Mouse (Mus musculus): ENCODE data around the gene Map4k1. TPM values are rescaled to one million over a fixed set of nuclear protein-coding genes. Genes with fewer than 3 reads are reported as not detected.

Map4k1 gene
- polyA plus RNA-seq, 1 experiment from 2014 or later = 10.3 TPM

DNA sequence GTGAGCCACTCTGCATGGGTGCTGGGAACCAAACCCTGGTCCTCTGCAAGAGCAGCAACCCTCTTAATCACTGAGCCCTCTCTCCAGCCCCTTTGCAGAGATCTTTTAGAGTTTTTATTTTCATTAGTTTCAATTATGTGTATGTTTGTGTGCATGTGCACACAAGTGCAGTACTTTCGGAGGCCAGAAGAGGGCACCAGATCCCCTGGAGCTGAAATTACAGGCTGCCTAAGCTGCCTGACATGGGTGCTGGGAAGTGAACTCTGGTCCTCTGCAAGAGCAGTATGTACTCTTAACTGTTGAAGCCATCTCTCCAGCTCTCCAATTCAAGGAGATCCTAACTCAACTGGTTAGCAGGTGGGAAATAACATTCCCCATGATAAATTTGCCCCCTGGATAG lies 33.1 kb downstream of the Map4k1 start:
- 93% methylated on average over 1 of the region's 1 CpGs for WGBS
- no peak overlapping the region for H3K4me2 ChIP-seq
- ATAC-seq (ENCODE audit: low FRiP score) = no peak
- H3K4me3 ChIP-seq (replicated peaks) = no peak overlapping the region
- no peaks in the 10 kb centered on the region for H3K36me3 ChIP-seq
- H3K27me3 ChIP-seq (replicated peaks) = peaks cover 31% of the 10 kb centered on the region
- peaks cover 5% of the 10 kb centered on the region; the same call in 1 of the 2 replicates for H3K9me3 ChIP-seq (replicated peaks)
- peaks cover 8% of the 10 kb centered on the region for H3K4me1 ChIP-seq
- H3K9ac ChIP-seq (replicated peaks) = no peak overlapping the region
- no peak overlapping the region for H3K27ac ChIP-seq (replicated peaks)

DNA sequence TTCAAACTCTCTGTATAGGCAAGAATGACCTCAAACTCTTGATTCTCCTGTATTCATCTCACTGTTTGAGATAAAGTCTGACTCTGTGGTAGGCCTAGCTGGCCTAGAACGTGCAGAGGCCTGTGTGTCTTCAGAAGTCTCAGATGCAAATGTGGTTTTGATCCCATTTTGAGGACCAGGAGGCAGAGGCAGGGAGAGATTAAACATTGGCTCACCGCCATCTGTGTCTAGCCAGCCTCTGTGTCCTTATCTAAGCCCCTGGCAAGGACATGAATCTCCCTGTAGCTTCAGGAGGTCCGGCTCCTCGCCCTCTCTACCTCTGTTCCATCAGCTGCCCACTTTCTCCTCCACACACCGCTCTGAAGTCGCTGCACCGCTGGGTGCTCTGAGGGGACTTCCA lies 34.6 kb downstream of the Map4k1 start:
- Histone ChIP-seq H3K4me1 (peaks cover 9% of the 10 kb centered on the region), H3K9ac (replicated peaks) (no peak overlapping the region), H3K9me3 (replicated peaks) (peaks cover 5% of the 10 kb centered on the region; the same call in 1 of the 2 replicates), H3K27me3 (replicated peaks) (peaks cover 43% of the 10 kb centered on the region), H3K36me3 (no peaks in the 10 kb centered on the region), H3K4me2 (no peak overlapping the region), H3K4me3 (replicated peaks) (no peak overlapping the region), H3K27ac (replicated peaks) (no peak overlapping the region)
- ATAC-seq (ENCODE audit: low FRiP score) = no peak
- 79% methylated on average over 7 of the region's 7 CpGs for WGBS

DNA sequence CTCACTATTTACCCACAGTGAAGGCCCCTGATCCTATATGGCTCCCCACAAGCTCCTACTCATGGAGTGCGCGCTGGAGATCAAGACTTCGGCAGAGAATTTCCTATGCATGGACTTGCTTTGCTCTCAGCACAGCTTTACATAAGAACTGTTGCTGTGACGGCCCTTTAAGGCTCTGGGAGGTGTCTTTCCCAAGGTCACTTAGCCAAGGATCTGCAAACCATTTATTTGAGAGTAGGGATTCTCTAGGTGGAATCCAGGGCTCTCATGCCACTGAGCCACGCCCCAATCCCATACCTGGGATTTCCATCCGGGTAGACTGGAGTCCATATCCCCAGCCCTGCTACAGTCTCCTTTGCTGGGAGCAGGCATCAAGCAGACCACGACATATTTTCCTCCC lies 35.4 kb downstream of the Map4k1 start:
- WGBS = 89% methylated on average over 7 of the region's 7 CpGs
- H3K27me3 ChIP-seq (replicated peaks) = peaks cover 43% of the 10 kb centered on the region
- ATAC-seq (ENCODE audit: low FRiP score) = no peak

DNA sequence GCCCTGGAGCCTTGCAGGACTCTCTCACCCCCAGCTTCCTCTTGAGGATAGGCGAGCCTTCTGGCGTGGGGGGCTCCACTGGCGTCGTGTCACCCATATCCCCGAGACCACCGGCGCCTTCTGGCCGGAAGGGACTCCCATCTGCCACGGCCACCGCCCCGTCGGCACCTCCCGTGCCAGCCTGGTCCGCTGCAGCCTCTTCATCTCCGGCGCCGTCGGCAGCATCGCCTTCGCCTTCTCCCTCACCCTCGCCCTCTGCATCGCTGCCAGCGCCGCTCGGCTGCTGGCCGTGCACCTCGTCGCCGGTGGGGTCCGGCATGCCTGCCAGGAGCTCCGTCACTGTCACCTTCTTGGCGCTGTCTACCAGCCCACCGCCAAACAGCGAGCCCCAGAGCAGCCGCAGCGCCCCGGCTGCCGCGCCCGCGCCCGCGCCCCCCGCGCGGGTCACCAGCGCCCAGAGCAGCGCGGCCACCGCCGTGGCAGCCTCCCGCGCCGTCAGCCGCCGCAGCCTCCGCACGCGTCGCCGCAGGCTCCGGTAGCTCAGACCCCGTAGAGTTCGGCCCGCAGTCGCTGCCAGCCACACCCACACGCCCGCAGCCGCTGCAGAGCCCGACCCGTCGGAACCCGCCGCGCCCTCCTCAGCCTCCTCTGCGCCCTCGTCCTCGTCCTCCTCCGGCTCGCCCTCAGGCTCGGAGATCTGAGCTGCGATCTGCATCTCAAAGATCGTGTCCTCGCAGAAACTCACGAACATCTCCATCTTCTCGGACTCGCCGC lies 37.8 kb downstream of the Map4k1 start:
- ATAC-seq (ENCODE audit: low FRiP score) = no peak; the same call in 1 of the 2 replicates
- H3K27me3 ChIP-seq (replicated peaks) = peaks cover 43% of the 10 kb centered on the region

More for the DNA sequence above, 35.4 kb downstream of the Map4k1 start:
- no peak overlapping the region for H3K27ac ChIP-seq (replicated peaks)
- peaks cover 5% of the 10 kb centered on the region; the same call in 1 of the 2 replicates for H3K9me3 ChIP-seq (replicated peaks)
- H3K36me3 ChIP-seq = no peaks in the 10 kb centered on the region
- no peak overlapping the region for H3K4me3 ChIP-seq (replicated peaks)
- no peak overlapping the region for H3K9ac ChIP-seq (replicated peaks)
- H3K4me1 ChIP-seq = peaks cover 9% of the 10 kb centered on the region
- H3K4me2 ChIP-seq = no peak overlapping the region

DNA sequence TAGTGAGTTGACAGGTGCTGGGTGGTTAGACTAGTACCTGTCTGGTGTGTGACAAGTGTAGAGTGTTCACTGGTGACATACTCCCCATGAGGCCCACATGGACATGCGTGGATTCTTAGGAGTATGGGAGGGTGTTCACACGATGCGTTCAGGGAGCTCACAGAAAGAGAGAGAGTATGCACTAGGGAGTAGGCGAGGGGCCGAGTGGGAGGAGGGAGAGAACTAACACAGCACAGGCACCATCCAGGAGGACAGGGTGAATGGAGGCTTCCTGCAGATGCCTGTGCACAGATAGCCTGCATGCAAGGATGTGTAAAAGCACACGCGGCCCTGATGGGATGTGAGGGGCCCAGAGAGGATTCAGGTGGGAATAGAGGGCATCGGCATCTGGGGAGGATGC lies 40.6 kb downstream of the Map4k1 start:
- Histone ChIP-seq H3K27me3 (replicated peaks) (peaks cover 37% of the 10 kb centered on the region), H3K27ac (replicated peaks) (no peak overlapping the region), H3K4me3 (replicated peaks) (no peak overlapping the region), H3K4me2 (no peak overlapping the region), H3K9ac (replicated peaks) (no peak overlapping the region), H3K36me3 (no peaks in the 10 kb centered on the region), H3K9me3 (replicated peaks) (no peaks in the 10 kb centered on the region), H3K4me1 (peaks cover 9% of the 10 kb centered on the region)
- WGBS = 89% methylated on average over 8 of the region's 8 CpGs
- no peak for ATAC-seq (ENCODE audit: low FRiP score)

More for the DNA sequence above, 37.8 kb downstream of the Map4k1 start:
- Histone ChIP-seq H3K9me3 (replicated peaks) (peaks cover 4% of the 10 kb centered on the region; the same call in 1 of the 2 replicates), H3K4me2 (peak overlapping the region; percentile 64), H3K27ac (replicated peaks) (no peak overlapping the region), H3K9ac (replicated peaks) (no peak overlapping the region; the same call in none of the 2 replicates), H3K4me3 (replicated peaks) (peak overlapping the region; percentile 43), H3K36me3 (no peaks in the 10 kb centered on the region), H3K4me1 (peaks cover 9% of the 10 kb centered on the region)
- 3% methylated on average over 81 of the region's 88 CpGs for WGBS

DNA sequence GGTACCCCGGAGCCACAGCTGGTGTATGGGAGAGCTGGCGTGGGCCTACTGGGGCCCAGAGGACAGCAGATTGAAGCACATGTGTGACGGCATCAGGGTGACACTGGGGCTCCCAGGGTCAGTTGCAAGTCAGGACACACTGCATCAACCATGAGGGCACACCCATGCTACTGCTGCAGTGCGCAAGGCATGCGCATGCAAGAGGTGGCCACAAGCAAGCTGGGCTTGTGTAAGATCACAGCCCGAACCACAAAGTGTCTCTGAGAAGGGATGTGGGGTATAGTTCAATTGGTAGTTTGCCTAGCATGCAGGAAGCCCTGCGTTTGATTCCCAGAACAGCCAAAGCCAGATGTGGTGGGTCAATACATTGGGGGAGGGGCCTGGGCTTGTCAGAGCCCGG lies 41.7 kb downstream of the Map4k1 start:
- Histone ChIP-seq H3K36me3 (no peaks in the 10 kb centered on the region), H3K27ac (replicated peaks) (no peak overlapping the region), H3K4me1 (peaks cover 9% of the 10 kb centered on the region), H3K27me3 (replicated peaks) (peaks cover 27% of the 10 kb centered on the region), H3K9me3 (replicated peaks) (no peaks in the 10 kb centered on the region), H3K4me3 (replicated peaks) (no peak overlapping the region), H3K9ac (replicated peaks) (no peak overlapping the region), H3K4me2 (no peak overlapping the region)
- 95% methylated on average over 8 of the region's 8 CpGs for whole genome bisulfite sequencing
- no peak for ATAC-seq (ENCODE audit: low FRiP score)

DNA sequence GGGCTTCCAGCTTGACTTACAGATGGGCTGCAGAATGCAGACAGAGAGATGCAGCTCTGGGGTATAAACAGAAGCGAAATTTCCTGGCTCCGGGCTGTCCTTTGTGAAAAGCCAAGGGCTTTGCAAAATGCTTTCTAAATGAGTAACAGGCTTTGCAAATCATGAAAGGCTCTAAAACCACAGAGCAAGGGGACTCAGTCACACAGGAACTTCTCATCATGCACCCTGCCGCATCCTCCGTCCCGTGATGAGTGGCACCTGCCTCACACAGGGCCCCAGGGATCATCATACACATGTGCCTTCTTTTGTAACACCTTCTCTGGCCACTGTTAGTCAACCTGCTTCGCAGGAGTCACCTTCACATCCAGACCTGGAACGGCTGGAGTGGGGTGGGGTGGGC lies 43.7 kb downstream of the Map4k1 start:
- no peaks in the 10 kb centered on the region for H3K36me3 ChIP-seq
- H3K4me2 ChIP-seq = no peak overlapping the region
- H3K4me3 ChIP-seq (replicated peaks) = no peak overlapping the region
- H3K9me3 ChIP-seq (replicated peaks) = no peaks in the 10 kb centered on the region
- H3K4me1 ChIP-seq = no peaks in the 10 kb centered on the region
- no peak overlapping the region for H3K27ac ChIP-seq (replicated peaks)
- H3K9ac ChIP-seq (replicated peaks) = no peak overlapping the region
- 90% methylated on average over 7 of the region's 7 CpGs for WGBS
- peaks cover 7% of the 10 kb centered on the region for H3K27me3 ChIP-seq (replicated peaks)
- ATAC-seq (ENCODE audit: low FRiP score) = no peak

DNA sequence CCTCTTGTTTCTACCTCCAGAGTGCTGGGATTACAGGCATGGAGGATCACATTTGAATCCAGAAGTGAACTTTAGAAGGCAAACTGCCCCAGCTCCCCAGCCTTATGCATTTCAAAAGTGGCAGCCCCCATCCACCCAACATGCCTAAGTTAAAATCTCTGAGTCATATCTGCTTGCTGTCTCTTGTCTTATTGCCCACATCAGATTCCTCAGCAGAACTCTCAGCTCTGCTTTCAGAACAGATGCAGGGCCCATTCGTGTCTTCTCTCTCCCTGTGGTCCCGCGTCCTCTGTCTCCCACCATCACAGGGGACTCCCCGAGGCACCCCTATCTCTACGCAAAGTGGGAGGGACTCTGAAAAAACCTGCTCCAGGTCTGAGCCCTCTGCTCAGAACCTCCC lies 44.3 kb downstream of the Map4k1 start:
- H3K9ac ChIP-seq (replicated peaks) = no peak overlapping the region
- WGBS = 89% methylated on average over 5 of the region's 5 CpGs
- H3K27ac ChIP-seq (replicated peaks) = no peak overlapping the region

DNA sequence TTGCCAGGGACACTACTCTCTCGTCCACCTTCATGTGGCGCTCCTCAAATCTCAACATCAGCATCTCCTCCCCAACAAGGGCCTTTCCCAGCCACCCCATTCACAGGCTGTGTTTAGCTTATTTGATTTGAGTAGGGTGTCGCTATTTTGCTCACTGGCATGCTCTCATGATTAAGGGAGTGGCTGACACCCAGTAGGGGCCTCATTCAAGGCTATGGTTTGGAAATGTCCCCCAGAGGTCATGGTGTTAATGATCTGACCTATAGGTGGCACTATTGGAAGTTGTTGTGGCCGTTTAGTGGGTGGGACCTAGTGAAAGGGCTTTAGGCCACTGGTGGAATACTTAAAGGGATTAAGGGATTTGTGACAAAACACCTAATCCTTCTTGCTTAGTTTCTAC lies 45.0 kb downstream of the Map4k1 start:
- H3K36me3 ChIP-seq = no peaks in the 10 kb centered on the region
- 90% methylated on average over 4 of the region's 4 CpGs for WGBS
- H3K9me3 ChIP-seq (replicated peaks) = no peaks in the 10 kb centered on the region
- no peaks in the 10 kb centered on the region for H3K4me1 ChIP-seq
- H3K4me2 ChIP-seq = no peak overlapping the region
- no peak for ATAC-seq (ENCODE audit: low FRiP score)
- H3K4me3 ChIP-seq (replicated peaks) = no peak overlapping the region
- no peaks in the 10 kb centered on the region for H3K27me3 ChIP-seq (replicated peaks)
- H3K9ac ChIP-seq (replicated peaks) = no peak overlapping the region
- H3K27ac ChIP-seq (replicated peaks) = no peak overlapping the region

More for the DNA sequence above, 44.3 kb downstream of the Map4k1 start:
- Histone ChIP-seq H3K27me3 (replicated peaks) (peaks cover under 1% of the 10 kb centered on the region; the same call in 1 of the 2 replicates), H3K4me3 (replicated peaks) (no peak overlapping the region), H3K36me3 (no peaks in the 10 kb centered on the region), H3K9me3 (replicated peaks) (no peaks in the 10 kb centered on the region), H3K4me2 (no peak overlapping the region), H3K4me1 (no peaks in the 10 kb centered on the region)
- ATAC-seq (ENCODE audit: low FRiP score) = no peak

DNA sequence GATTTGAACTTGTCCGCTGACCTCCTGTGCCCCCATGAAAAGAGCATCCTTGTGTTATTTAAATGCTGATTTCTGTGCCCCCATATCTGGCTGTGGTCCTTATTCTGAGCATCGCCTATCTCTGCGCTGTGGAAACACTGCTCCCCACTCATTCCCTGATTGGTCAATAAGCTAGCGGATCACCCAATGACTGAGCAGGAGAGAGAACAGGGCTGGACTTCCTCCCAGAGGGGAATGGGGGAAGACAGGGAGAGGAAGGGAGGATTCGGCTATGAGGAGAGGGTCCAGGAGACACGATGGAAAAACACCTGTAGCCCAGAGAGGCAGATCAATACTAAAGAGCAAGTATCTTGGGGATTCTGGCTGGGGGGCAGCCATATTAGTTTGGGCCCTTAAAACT lies 46.9 kb downstream of the Map4k1 start:
- Histone ChIP-seq H3K27ac (replicated peaks) (no peak overlapping the region), H3K4me2 (no peak overlapping the region), H3K4me1 (no peaks in the 10 kb centered on the region), H3K36me3 (no peaks in the 10 kb centered on the region), H3K4me3 (replicated peaks) (no peak overlapping the region), H3K9me3 (replicated peaks) (no peaks in the 10 kb centered on the region), H3K9ac (replicated peaks) (no peak overlapping the region), H3K27me3 (replicated peaks) (no peaks in the 10 kb centered on the region)
- no peak for ATAC-seq (ENCODE audit: low FRiP score)
- WGBS = 86% methylated on average over 6 of the region's 6 CpGs

DNA sequence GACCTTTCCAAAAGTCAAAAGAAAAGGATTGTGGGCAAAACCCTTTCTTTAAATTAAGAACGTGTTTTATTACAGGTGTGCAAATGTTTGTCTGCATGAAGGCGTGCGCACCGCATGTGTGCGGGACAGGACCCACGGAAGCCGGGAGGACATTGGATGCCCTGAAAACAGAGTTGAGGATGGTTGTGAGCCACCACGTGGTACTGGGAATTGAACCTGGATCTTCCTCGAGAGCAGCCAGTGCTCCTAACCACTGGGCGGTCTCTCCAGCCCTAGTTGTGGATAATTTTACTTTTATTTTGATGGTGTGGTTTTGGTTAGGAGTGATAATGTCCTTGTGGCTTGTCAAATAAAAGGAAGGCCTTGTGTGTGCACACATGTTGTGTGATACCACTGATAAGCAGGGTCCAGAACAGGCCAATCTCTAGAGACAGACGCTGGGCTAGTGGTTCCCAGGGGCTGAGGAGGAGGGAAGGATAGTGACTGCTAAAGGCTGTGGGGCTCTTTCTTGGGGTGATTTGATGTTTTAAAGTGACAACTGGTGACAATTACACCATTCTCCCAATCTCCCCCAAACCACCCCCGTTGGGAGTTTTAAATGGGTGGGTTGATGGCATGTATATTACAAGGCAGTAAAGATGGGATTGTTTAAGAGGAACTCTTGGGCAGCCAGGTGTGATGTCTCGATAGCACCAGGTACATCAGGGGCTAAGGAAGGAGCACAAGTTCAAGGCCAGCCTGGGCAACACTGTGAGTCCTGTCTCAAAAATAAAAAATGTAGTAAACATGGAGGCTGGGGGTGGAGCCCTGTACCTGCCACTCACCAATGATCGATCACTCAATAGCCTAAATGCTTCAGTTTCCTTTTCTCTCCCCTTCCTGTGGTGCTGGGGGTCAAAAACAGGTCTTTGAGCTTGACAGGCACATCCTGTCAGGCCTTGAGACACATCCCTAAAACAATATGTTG lies 48.1 kb downstream of the Map4k1 start:
- 90% methylated on average over 14 of the region's 14 CpGs for WGBS
- no peaks in the 10 kb centered on the region for H3K36me3 ChIP-seq
- H3K4me3 ChIP-seq (replicated peaks) = no peak overlapping the region
- no peaks in the 10 kb centered on the region for H3K27me3 ChIP-seq (replicated peaks)
- ATAC-seq (ENCODE audit: low FRiP score) = no peak
- H3K9me3 ChIP-seq (replicated peaks) = no peaks in the 10 kb centered on the region
- no peak overlapping the region for H3K9ac ChIP-seq (replicated peaks)
- H3K27ac ChIP-seq (replicated peaks) = no peak overlapping the region
- no peak overlapping the region for H3K4me2 ChIP-seq
- H3K4me1 ChIP-seq = no peaks in the 10 kb centered on the region

Measured in neural tube, embryonic 15.5 days (tissue).